Mouse (Mus musculus) liver, embryonic 14.5 days (tissue): ENCODE measurements around the gene Pkd1.

Experiments
- CTCF ChIP-seq: IDR thresholded peaks from 2 replicates; pipeline ENCODE4 v1.5.1; 2016; ENCODE audit warnings: antibody characterized with exemption, low read depth, control low read depth
- EP300 ChIP-seq: IDR thresholded peaks from 2 replicates; pipeline ENCODE4 v1.6.1; 2016; ENCODE audit warnings: antibody characterized with exemption, low read depth

- TF ChIP-seq CTCF (no peak), EP300 (no peak)
These were observed 85.4 kb downstream of the Pkd1 start for GRCm38 (mm10) chr17:24635024-24635423.
